Mouse (Mus musculus): ENCODE measurements around the gene Pde8a.
A peak's percentile ranks its signal among the peaks of the same experiment; 100 is the strongest.
"Not testable (repeated sequence)": the region's sequence is repeated elsewhere in the genome, so short reads cannot be mapped to it uniquely, and the experiment has no call there.

Pde8a gene

DNA sequence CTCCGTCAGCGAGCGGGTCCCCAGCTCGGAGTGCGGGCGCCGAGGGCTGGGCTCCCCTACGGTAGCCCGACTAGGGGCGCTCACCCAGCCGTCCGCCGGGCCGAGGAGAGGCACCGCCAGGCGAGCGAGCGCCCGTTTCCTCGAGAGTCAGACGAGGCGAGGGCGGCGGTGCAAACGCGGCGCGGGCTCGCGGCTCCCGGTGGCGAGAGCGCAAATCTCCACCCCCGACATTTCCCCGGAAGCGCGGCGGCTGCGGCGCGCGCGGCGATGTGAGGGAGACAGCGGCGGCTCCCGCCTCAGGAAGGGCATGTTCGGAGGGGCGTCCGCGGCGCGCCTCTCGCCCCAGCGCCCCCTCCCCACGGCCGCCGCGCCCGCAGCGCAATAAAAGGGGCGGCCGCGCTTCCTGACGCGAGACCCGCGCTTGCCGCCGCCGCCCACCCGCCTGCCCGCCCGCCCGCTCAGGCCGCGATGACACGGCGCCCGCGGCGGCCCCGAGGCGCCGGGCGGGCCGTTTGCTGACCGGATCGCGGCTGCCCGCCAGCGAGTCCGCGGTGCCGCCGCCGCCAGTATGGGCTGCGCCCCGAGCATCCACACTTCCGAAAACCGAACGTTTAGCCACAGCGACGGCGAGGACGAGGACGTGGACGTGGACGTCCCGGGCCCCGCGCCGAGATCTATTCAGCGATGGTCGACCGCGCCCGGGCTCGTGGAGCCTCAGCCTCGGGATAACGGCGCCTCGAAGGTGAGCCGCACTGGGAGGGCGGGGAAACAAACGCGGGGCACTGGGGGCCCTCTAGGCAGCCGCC, at the start of gene Pde8a:
Pde8a (plus strand) TSS at position 250 of the 806 bp plus-strand sequence.
- DNase-seq (ENCODE audit: low read depth, low spot score): peak; percentile 47

GRCm38 (mm10) chr7:81164411-81164810, 49.0 kb upstream of the Pde8a start:
- DNase-seq (ENCODE audit: low read depth, low spot score): no peak

DNA sequence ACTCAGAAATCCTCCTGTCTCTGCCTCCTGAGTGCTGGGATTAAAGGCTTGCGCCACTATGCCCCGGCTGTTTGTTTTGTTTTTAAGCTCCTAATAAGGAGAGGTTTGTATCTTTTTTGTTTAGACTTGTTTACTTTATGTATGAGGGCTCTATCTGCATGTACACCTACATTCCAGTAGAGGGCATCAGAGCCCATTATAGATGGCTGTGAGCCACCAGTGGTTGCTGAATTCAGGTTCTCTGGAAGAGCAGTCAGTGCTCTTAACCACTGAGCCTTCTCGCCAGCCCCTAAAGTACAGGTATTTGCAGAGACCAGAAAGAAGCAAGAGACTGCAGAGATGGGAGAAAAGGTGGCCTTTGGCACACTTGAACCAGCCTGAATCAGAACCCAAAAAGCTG, 46.3 kb upstream of the Pde8a start:
- DNase-seq (ENCODE audit: low read depth, low spot score): peak; percentile 75

DNA sequence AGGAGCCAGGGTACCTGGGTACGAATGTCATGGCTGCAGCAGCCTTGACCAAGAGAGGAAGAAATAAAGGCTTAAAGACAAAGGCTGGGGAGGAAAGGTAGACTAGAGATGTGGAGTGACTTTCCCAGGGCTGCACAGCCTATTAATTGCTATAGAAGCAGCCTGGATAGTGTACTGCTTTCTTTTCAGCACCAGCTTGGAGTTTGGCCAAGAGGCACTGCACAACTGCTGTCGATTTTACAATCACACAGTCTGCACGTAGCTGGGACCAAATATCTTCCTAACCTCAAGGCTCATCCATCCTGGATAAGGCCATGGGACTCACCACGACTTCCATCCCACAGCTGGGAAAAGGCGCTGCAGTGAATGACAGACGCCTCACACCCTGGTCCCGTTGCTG, 44.0 kb upstream of the Pde8a start:
- no peak for DNase-seq (ENCODE audit: low read depth, low spot score)

DNA sequence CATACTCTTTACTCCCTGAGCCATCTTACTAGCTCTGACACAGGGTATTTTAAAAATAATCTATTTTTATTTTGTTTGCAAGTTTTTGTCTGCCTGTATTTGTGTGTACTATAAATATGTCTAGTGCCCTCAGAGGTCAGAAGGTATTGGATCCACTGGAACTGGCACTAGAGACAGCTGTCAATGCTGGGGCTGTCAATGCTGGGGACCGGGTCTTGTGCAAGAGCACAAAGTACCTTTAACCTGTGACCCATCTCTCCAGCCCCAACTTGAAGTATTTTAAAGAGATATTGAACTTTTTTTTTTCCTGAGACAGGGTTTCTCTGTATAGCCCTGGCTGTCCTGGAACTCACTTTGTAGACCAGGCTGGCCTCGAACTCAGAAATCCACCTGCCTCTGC, 39.5 kb upstream of the Pde8a start:
- no peak for DNase-seq (ENCODE audit: low read depth, low spot score)

GRCm38 (mm10) chr7:81174654-81175053, 38.7 kb upstream of the Pde8a start:
- DNase-seq (ENCODE audit: low read depth, low spot score): no peak

- DNase-seq (ENCODE audit: low read depth, low spot score): no peak
Measured at GRCm38 (mm10) chr7:81176187-81176769, 37.1 kb upstream of the Pde8a start.

DNA sequence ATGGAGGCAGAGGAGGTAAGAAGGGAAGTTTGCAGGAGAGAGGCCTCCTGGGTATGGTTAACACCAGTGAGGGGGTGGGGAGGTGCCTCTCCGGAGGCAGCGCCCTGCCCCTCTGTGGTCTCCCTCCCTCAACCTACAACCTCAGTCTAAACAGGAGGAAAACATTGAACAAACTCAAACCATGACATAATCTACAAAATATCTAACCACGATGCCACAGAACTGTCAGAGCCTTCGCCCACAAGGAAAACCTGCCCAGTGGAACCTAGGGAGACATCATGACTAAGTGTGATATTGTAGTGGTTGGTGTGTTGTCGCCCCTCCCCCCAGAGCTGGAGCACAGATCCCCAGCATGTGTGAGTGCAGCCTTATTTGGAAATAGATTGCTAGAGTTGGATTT, 33.9 kb upstream of the Pde8a start:
- DNase-seq (ENCODE audit: low read depth, low spot score): peak; percentile 34

GRCm38 (mm10) chr7:81182492-81183175, 30.8 kb upstream of the Pde8a start:
- DNase-seq (ENCODE audit: low read depth, low spot score): no peak

DNA sequence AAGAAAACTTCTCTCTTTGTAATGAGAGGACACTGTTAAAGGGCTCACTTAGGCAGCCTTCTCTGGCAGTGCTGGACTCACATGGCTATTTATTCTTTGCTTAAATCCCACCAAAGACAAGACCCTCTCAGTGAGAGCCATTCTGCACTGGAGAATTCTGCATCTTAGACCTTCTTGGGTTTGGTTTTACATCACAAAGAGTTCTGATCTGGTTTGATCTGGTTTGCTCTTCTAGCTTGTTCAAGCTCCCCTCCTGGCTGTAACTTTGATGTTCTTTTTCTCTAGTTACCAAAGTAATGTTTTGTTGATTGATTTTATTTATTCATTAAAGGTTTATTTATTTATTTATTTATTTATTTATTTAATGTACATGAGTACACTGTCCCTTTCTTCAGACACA, 30.2 kb upstream of the Pde8a start:
- no peak for DNase-seq (ENCODE audit: low read depth, low spot score)

DNA sequence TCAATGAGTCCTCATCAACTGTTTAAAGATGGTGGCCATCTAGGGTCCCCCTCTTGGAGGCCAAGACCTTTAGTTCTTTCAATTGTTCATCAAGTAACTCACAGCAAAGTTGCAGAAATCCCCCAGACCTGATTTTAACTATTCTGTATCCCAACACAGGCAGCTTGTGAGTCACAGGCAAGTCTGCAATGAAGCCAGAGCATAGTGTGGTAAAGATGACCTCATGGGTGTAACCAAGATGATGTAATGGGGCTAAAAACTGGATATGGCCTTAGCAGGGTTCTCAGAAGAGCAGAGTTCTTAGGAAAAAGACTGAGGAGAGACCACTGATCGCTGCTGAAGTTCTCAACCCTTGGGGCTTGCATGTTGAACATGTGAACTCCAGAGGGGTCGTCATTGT, 29.3 kb upstream of the Pde8a start:
- DNase-seq (ENCODE audit: low read depth, low spot score): no peak

- DNase-seq (ENCODE audit: low read depth, low spot score): no peak
Measured at GRCm38 (mm10) chr7:81184651-81185050, 28.7 kb upstream of the Pde8a start.

DNA sequence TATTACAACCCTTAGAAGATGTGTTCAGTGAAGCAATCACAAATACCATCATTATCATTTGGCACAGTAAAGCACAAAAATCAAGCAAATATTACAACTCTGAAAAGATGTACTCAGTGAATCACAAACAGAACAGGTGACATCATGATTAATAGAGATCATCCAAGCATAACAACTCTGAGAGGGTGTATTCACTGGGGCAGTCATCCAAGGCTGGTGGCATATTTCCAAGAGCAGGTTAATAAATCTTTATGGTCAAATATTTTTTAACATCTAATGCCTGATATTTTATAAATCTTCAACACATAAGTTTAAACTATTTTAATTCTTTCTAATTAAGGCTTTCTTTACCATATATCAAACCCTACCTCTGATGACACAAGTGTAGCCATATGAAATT, 27.4 kb upstream of the Pde8a start:
- not testable (repeated sequence) for DNase-seq (ENCODE audit: low read depth, low spot score)

DNA sequence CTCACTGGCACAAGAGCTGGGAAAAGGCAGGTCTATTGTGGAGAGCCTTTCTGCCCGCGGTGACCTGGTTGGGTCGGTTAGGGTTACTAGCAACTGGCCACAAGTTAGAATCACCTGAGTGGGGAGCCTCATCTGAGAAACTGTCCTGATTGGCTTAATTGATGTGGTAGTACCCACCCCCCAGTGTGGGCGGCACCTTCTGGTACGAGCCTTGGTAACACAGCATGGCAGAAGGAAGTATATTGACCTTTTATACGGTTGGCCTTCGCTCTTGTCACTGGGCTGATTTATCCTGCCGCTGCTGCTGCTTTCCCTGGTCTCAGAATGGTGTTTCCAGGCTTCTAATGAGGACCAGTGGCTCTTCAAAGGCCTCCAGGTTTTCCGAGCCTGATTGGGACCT, 24.2 kb upstream of the Pde8a start:
- peak; percentile 50 for DNase-seq (ENCODE audit: low read depth, low spot score)

- DNase-seq (ENCODE audit: low read depth, low spot score): no peak
Measured at GRCm38 (mm10) chr7:81195509-81195908, 17.9 kb upstream of the Pde8a start.

GRCm38 (mm10) chr7:81196796-81197195, 16.6 kb upstream of the Pde8a start:
- DNase-seq (ENCODE audit: low read depth, low spot score): no peak

GRCm38 (mm10) chr7:81198538-81198937, 14.9 kb upstream of the Pde8a start:
- DNase-seq (ENCODE audit: low read depth, low spot score): no peak

GRCm38 (mm10) chr7:81199109-81199508, 14.3 kb upstream of the Pde8a start:
- DNase-seq (ENCODE audit: low read depth, low spot score): no peak

- no peak for DNase-seq (ENCODE audit: low read depth, low spot score)
Measured at GRCm38 (mm10) chr7:81199757-81200156, 13.6 kb upstream of the Pde8a start.

- no peak for DNase-seq (ENCODE audit: low read depth, low spot score)
Measured at GRCm38 (mm10) chr7:81202389-81202788, 11.0 kb upstream of the Pde8a start.

GRCm38 (mm10) chr7:81203576-81203975, 9.8 kb upstream of the Pde8a start:
- DNase-seq (ENCODE audit: low read depth, low spot score): not testable (repeated sequence)

DNA sequence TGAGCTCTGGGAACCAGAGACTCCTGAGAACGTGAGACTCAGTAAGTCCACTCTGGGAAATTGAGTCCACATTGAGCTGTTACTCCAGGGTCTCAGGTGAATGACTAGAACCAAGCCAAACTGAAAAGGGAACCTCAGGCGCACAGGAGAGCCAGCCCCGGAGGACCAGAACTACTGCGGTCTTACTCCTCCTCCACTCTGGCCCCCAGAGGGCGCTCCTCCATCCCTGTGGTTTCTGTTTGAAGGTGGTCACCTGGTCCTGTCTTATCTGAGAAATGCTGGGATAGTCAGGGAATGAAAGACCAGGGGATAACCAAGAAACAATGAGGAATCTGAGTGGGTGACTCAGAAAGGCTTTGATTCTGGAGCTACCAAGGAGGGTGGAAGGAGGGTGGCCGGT, 4.5 kb upstream of the Pde8a start:
- DNase-seq (ENCODE audit: low read depth, low spot score): peak; percentile 69

Data from CD4-positive, CD25-positive, alpha-beta regulatory T cell, adult 2 months (primary cell).